Mouse (Mus musculus) liver, adult (tissue): ENCODE measurements around the gene Dnttip1.

Source experiments
- GATA4 ChIP-seq: IDR thresholded peaks from 2 replicates; pipeline ENCODE4 v1.6.1; 2014; ENCODE audit warnings: mild to moderate bottlenecking, low read length; ENCODE audit not compliant: insufficient replicate concordance

Gene Dnttip1

DNA sequence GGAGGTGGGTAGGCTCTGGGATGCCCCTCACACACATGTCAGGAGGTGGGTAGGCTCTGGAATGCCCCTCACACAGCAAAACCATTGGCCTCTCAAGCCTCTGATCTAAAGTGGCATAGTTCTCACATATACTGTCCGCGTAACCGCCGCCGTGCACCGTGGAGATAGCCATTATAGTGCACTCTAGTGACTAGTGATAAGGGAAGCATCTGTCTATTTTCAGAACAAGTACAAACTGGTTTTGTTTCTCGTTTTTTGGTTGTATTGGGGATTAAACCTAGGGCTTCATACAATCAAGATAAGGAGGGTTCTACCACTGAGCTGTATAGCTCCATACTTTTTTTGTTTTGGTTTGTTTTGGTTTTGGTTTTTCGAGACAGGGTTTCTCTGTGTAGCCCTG is 70.0 kb downstream of the Dnttip1 start:
- TF ChIP-seq GATA4 = no peak

DNA sequence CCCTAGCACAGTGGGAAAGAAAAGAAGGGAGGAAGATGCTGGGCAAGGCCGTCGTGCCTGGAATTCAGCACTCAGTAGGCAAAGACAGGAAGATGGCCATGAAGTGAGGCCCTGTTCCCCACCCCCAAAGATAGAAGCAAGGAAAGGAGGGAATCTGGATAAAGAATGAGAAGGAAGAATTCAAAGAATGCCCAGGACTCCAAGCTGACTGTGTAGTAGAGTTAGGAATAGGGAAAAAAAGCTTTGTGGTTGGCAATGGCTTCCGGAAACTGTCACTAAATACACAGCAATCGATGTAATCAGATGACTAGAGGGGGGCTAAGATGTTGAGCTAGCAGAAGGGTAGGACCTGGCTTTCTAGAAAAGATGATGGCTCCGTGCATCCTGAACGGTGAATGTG is 71.4 kb downstream of the Dnttip1 start:
- TF ChIP-seq GATA4 = no peak

GRCm38 (mm10) chr2:164817703-164818102 is 71.9 kb downstream of the Dnttip1 start:
- TF ChIP-seq GATA4 = no peak
